Mouse (Mus musculus) C2C12 (cell line): Measurements from ENCODE around the gene Nr1i2. TPM values are rescaled to one million over a fixed set of nuclear protein-coding genes. Genes with fewer than 3 reads are reported as not detected.
"Not testable (repeated sequence)": the region's sequence is repeated elsewhere in the genome, so short reads cannot be mapped to it uniquely, and the experiment has no call there.

ENCODE experiments used
- H3K27me3 ChIP-seq: one replicate; pipeline ENCODE4 v1.6.1; 2011; ENCODE audit not compliant: control insufficient read depth, insufficient read depth, insufficient read length
- H3K36me3 ChIP-seq: one replicate; pipeline ENCODE4 v1.6.1; 2011; ENCODE audit not compliant: control insufficient read depth, insufficient read depth
- H3K4me3 ChIP-seq: one replicate; pipeline ENCODE4 v1.5.1; 2011; ENCODE audit warnings: mild to moderate bottlenecking, control low read depth; ENCODE audit not compliant: poor library complexity, insufficient read depth, severe bottlenecking
- H3K79me2 ChIP-seq: one replicate; pipeline ENCODE4 v1.6.1; 2011; ENCODE audit not compliant: control insufficient read depth, insufficient read depth
- H3K79me3 ChIP-seq: one replicate; pipeline ENCODE4 v1.6.1; 2011; ENCODE audit warnings: low read depth, control low read depth
- H3ac ChIP-seq: one replicate; pipeline ENCODE3; 2011; ENCODE audit warnings: low read depth; ENCODE audit not compliant: control insufficient read depth, insufficient read length
- CEBPB ChIP-seq: IDR thresholded peaks from one replicate; pipeline ENCODE4 v1.6.1; 2011; ENCODE audit warnings: low read depth, mild to moderate bottlenecking, control low read depth, moderate library complexity
- CTCF ChIP-seq: IDR thresholded peaks from one replicate; pipeline ENCODE4 v1.5.1; 2011; ENCODE audit not compliant: control insufficient read depth, insufficient read depth, insufficient read length
- FOSL1 ChIP-seq: IDR thresholded peaks from one replicate; pipeline ENCODE4 v1.8.0; 2011; ENCODE audit warnings: mild to moderate bottlenecking, low read length; ENCODE audit not compliant: poor library complexity, insufficient read depth, severe bottlenecking
- MAX ChIP-seq: IDR thresholded peaks from one replicate; pipeline ENCODE4 v1.6.1; 2011; ENCODE audit warnings: mild to moderate bottlenecking, control low read depth
- MYOD1 ChIP-seq: IDR thresholded peaks from one replicate; pipeline ENCODE4 v1.6.1; 2011; ENCODE audit warnings: low read depth; ENCODE audit not compliant: control insufficient read depth, insufficient read length
- MYOG ChIP-seq: IDR thresholded peaks from one replicate; pipeline ENCODE4 v1.6.1; 2011; ENCODE audit not compliant: control insufficient read depth, insufficient read length; ENCODE audit errors: extremely low read depth
- USF1 ChIP-seq: IDR thresholded peaks from one replicate; pipeline ENCODE4 v1.6.1; 2011; ENCODE audit warnings: low read depth, mild to moderate bottlenecking, control low read depth, moderate library complexity
- long read RNA-seq, 2 experiments: library from polyadenylated mRNA; unstranded; transcript quantifications; one replicate each; pipeline ENCODE4 v2.0.0; 2019 to 2020
- polyA plus RNA-seq: library from polyadenylated mRNA; unstranded; fragments of >200 nt; fragmentation: generic; extraction: Trizol; gene quantifications from one replicate; pipeline ENCODE4 v1.2.1, GENCODE M21; 2012; ENCODE audit warnings: missing spikeins

Gene Nr1i2
- not detected for polyA plus RNA-seq
- long read RNA-seq, experiment 1, result 0 reads
- long read RNA-seq, experiment 2, result 0 reads

DNA sequence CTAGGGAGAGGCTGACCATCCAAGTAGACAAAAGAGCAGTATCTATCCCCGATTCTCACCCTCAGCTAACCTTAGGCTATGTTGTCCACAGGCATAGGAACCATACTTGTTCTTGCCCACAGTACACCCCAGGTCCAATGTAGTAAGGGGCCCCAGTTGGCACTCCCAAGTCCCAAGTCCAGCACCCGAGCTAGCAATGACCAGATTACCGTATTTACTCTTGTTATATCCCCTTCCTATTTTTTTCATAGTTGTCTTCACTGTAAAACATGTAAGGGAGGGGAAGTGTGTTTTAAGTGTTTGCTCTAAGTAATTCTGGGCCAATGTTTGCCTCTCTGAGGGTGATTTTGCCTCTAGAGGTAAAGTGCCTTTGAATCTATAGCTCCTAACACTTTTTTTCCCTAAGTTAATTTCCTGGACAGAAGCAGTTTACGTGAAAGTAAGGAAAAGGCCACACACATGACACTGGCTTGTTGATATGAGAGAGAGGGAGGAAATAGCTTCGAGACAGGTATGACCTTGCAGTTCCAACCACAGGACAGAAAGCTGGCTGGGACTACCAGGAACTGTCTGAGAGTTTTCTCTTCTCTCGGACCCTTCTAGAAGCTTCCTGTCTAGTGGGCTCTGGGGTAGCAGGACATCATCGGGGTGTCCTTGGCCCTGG, at the start of gene Nr1i2:
Nr1i2 (minus strand) TSS at position 140 of the 664 bp plus-strand sequence.
- no peaks in the 10 kb centered on the region for H3K36me3 ChIP-seq
- no peak within 1 kb of the TSS for H3ac ChIP-seq
- TF ChIP-seq MYOG (no peak), CEBPB (no peak), USF1 (no peak), MAX (no peak), CTCF (no peak), MYOD1 (no peak), FOSL1 (no peak)
- H3K4me3 ChIP-seq, result no peak within 1 kb of the TSS
- H3K79me3 ChIP-seq, result no peaks in the 10 kb centered on the region
- no peaks in the 10 kb centered on the region for H3K79me2 ChIP-seq
- H3K27me3 ChIP-seq, result no peaks in the 10 kb centered on the region

DNA sequence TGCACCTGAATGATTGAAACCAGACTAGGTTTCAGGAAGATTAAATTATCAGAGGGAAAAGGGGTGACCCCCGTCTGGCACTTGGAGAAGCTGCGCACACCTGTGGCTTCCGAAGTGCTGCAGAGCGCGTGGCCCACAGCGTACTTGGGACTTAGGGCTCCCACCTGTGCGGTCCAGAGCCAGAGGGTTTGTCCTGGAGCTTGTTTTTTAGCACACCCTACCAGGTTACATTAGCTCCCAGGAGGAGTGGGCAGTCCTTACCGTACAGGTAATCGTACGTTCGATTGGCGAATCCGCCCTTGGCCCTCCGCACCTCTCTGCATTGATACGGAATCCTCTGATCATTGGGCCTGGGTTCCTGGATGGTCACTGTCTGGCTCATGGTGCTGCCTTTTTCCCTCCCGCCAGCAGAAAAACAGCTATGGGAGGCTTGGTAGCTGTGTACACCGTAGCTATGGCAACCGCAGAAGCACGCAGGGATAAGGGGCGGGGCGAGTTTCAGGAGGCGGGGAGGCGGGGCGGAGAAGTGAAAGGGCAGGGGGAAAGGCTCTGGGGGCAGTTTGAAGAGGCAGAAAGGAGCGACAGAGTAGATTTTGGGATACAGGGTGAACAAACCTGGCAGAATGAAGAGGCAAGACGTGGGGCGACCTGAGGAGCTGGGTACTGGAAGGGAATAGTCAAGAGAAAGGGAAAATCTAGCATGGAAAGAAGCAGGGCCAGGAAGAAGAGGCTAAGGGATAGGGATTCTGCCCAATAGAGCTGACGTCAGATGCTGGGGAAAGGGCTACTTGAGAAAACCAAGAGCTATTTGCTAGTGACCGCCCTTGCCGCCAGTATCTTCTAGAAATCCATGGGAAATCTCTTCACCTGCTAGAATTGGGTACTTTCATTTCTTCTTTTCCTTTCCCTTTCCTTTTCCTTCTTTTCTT, 47.0 kb upstream of the Nr1i2 start, which contains the start of gene Maats1:
Maats1 (minus strand) TSS at position 748 of the 929 bp plus-strand sequence.
- Histone ChIP-seq H3K36me3 (no peaks in the 10 kb centered on the region), H3K79me3 (no peaks in the 10 kb centered on the region), H3K79me2 (no peaks in the 10 kb centered on the region), H3K27me3 (no peaks in the 10 kb centered on the region), H3K4me3 (no peak within 1 kb of the TSS), H3ac (no peak within 1 kb of the TSS)
- TF ChIP-seq MYOD1 (no peak), MYOG (no peak), MAX (no peak), CTCF (no peak), CEBPB (no peak), FOSL1 (no peak), USF1 (no peak)

GRCm38 (mm10) chr16:38338077-38338476, 43.5 kb upstream of the Nr1i2 start:
- H3ac ChIP-seq, H3K36me3 ChIP-seq, H3K79me3 ChIP-seq, H3K79me2 ChIP-seq, H3K4me3 ChIP-seq, H3K27me3 ChIP-seq: not testable (repeated sequence)

DNA sequence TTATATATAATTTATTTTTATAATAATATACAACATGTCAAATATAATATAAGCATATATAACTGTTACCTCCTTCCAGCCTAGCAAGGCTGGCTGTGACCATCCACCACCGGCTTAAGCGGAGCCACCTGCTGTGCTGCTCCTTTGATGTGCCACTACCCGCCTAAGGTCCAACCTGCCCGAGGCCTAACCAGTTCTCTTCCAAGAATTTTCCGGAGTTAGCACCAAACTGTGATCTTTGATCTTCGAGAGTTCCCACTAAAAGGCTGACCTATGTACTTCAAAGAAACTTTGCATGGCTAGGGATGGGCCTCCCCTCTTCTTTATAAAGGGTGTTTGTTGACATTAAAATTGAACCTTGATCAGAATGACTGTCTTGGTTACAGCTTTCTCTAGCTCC, 39.8 kb upstream of the Nr1i2 start:
- Histone ChIP-seq H3K27me3 (no peaks in the 10 kb centered on the region), H3K79me3 (no peaks in the 10 kb centered on the region), H3ac (no peak overlapping the region), H3K36me3 (no peaks in the 10 kb centered on the region), H3K79me2 (no peaks in the 10 kb centered on the region), H3K4me3 (no peak overlapping the region)
- TF ChIP-seq CEBPB, result no peak
- no peak for TF ChIP-seq MAX
- TF ChIP-seq CTCF, result no peak
- TF ChIP-seq USF1, result no peak
- no peak for TF ChIP-seq FOSL1
- no peak for TF ChIP-seq MYOD1
- TF ChIP-seq MYOG, result no peak

DNA sequence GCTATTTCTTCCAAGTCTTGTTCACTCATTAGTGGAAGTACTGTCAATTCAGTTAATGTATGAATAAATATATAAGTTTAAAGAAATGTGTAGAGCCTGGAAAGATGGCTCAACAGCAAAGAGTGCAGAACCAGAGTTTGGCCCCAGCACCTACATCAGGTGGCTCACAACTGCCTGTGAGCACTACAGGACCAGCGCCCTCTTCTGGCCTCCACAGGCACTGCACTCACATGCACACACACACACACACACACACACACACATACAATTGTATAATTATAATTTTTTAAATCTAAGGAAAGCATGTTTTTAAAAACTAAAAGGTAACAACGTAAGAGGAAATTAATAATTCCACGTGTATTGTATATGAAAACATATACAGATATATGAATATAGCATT, 34.7 kb upstream of the Nr1i2 start:
- TF ChIP-seq MYOG, result no peak
- TF ChIP-seq CEBPB, result no peak
- TF ChIP-seq MYOD1, result no peak
- no peak for TF ChIP-seq USF1
- no peak for TF ChIP-seq CTCF
- TF ChIP-seq MAX, result no peak
- TF ChIP-seq FOSL1, result no peak
- Histone ChIP-seq H3K36me3 (no peaks in the 10 kb centered on the region), H3K4me3 (no peak overlapping the region), H3K27me3 (no peaks in the 10 kb centered on the region), H3ac (no peak overlapping the region), H3K79me3 (no peaks in the 10 kb centered on the region), H3K79me2 (no peaks in the 10 kb centered on the region)
